In the genomic region with DNA sequence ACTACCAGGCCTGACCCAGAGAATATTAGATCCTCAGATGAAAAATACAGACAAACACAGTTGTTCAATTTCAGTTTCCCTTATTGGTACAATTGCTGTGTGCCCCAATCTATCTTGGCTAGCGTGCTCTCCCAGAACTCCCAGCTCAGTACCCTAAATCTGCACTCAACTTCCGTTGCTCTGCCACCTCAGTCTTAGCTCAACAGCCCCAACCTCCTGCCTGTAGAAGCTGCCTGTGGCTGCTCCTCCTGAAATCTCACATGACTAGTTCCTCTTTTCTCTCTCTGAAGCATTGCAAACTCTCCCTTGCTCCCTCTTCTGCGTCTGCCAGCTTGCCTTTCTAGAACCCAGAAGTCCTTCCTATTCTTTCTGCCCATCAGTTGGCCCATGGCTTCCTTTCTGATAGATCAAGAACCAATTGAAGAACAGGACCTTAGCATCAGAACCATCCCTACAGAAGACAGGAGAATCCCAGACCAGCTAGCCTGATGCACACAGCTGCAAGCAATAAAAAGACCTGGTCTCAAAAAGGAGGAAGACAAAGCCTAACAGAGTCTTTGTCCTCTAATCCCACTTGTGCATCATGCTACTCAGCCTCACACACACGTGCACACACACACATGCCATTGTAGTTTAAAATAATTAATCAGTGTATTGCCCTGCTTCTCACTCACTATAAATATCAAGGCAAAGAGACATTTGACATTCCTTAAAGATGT, we compare ENCODE assay signal across 22 mouse cellular contexts. TPM values are rescaled to one million over a fixed set of nuclear protein-coding genes. Genes with fewer than 3 reads are reported as not detected.
A peak's percentile ranks its signal among the peaks of the same experiment; 100 is the strongest.
DNase-seq lines count a peak whose midpoint lies in the region; ATAC-seq lines count a peak whose summit lies in the region.
"Had no signal": no experiment of that assay in that cellular context is flagged by ENCODE, and none has a peak within 500 bp of the region (broad histone marks: within the 10 kb centered on the region; RNA-seq: fewer than 3 reads in every experiment).

No protein-coding gene starts in this region.

- no peaks in the 10 kb centered on the region for H3K36me3 ChIP-seq in splenic B cell, adult 2 months (ENCODE audit: control insufficient read depth, insufficient read depth, low read length, poor library complexity, severe bottlenecking)
- H3K36me3 ChIP-seq in midbrain, embryonic 16.5 days (ENCODE audit: control insufficient read depth, insufficient read depth, low read length): no peaks in the 10 kb centered on the region
- H3K36me3 ChIP-seq: kidney, embryonic 15.5 days; limb, embryonic 15.5 days; lung, embryonic 15.5 days; midbrain, embryonic 15.5 days had no signal

- no peak overlapping the region for H3K27ac ChIP-seq in midbrain, embryonic 16.5 days (ENCODE audit: low read length)
- H3K27ac ChIP-seq: kidney, embryonic 15.5 days; limb, embryonic 15.5 days; liver, embryonic 14.5 days; lung, embryonic 15.5 days; midbrain, embryonic 15.5 days had no signal

- no peaks in the 10 kb centered on the region for H3K9me3 ChIP-seq in midbrain, embryonic 16.5 days (replicated peaks; ENCODE audit: control insufficient read depth, low read length, poor library complexity, severe bottlenecking)
- H3K9me3 ChIP-seq: kidney, embryonic 15.5 days; limb, embryonic 15.5 days; lung, embryonic 15.5 days; midbrain, embryonic 15.5 days had no signal

- no peak overlapping the region for H3K4me2 ChIP-seq in midbrain, embryonic 16.5 days (ENCODE audit: low read length)
- H3K4me2 ChIP-seq: kidney, embryonic 15.5 days; limb, embryonic 15.5 days; lung, embryonic 15.5 days; midbrain, embryonic 15.5 days had no signal

- no peaks in the 10 kb centered on the region for H3K27me3 ChIP-seq in splenic B cell, adult 2 months (ENCODE audit: control insufficient read depth, insufficient read depth, low read length, poor library complexity, severe bottlenecking)
- no peaks in the 10 kb centered on the region for H3K27me3 ChIP-seq in midbrain, embryonic 16.5 days (ENCODE audit: control insufficient read depth, insufficient read depth, low read depth, low read length)
- H3K27me3 ChIP-seq: kidney, embryonic 15.5 days; limb, embryonic 15.5 days; lung, embryonic 15.5 days; midbrain, embryonic 15.5 days had no signal

- H3K9ac ChIP-seq in midbrain, embryonic 16.5 days (ENCODE audit: low read depth, low read length): no peak overlapping the region
- H3K9ac ChIP-seq: forebrain, postnatal 0 days; kidney, embryonic 15.5 days; limb, embryonic 15.5 days; liver, embryonic 14.5 days; lung, embryonic 15.5 days; midbrain, embryonic 15.5 days had no signal

- H3K4me1 ChIP-seq in midbrain, embryonic 16.5 days (ENCODE audit: control insufficient read depth, insufficient read depth, low read length): no peaks in the 10 kb centered on the region
- H3K4me1 ChIP-seq: kidney, embryonic 15.5 days; lung, embryonic 15.5 days; midbrain, embryonic 15.5 days had no signal

- no peak overlapping the region for H3K4me3 ChIP-seq in midbrain, embryonic 16.5 days (ENCODE audit: low read depth, low read length)
- H3K4me3 ChIP-seq: kidney, embryonic 15.5 days; limb, embryonic 15.5 days; lung, embryonic 15.5 days; midbrain, embryonic 15.5 days had no signal

- peak; percentile 39 to 41 for DNase-seq in spleen, postnatal 36 days (ENCODE audit: low spot score in 2 of 2)
- DNase-seq in spleen, adult 18-20 months: no peak
- DNase-seq in MEL-GATA-1-ER (ENCODE audit: extremely low read depth, low read depth): peak; percentile 78
- peak; percentile 53 for DNase-seq in splenic B cell, adult 2 months (ENCODE audit: low read depth, low spot score)
- DNase-seq in right cerebral cortex, postnatal 4 days: no peak
- DNase-seq in thymus, postnatal 25 days: no peak
- DNase-seq: adrenal gland, adult 8-10 months; cerebellum, adult 9-10 months; forebrain, postnatal 0 days; gastrocnemius, postnatal 25 days; kidney, postnatal 4 days; left cerebral cortex, postnatal 4 days; right cerebral cortex, adult 18-20 months had no signal

- 66% methylated on average over 4 of the region's 4 CpGs for WGBS in midbrain, embryonic 16.5 days

- ATAC-seq in megakaryocyte, adult 5-6 weeks (ENCODE audit: poor library complexity, severe bottlenecking): peak; percentile 93
- ATAC-seq in midbrain, embryonic 16.5 days: no peak
- ATAC-seq: activated CD4-positive, CD25-positive, alpha-beta regulatory T cell, adult 4 months; forebrain, postnatal 0 days; intestine, postnatal 0 days; midbrain, embryonic 15.5 days had no signal

RNA-seq across cellular contexts. Expression of a gene that starts 6.6 kb away (rescaled TPM):
- total RNA-seq in megakaryocyte, adult 5-6 weeks (2015): 123 and 134 TPM in 2 replicates
- total RNA-seq in megakaryocyte, adult 5-6 weeks (2017): 87.3 and 104 TPM in 2 replicates
- polyA plus RNA-seq in midbrain, embryonic 16.5 days (2015; fragmentation: Nextera tagmentation; extraction: Ambion mirVana): 101 and 111 TPM in 2 replicates

Comparison
In these comparisons a context has a peak if more than half of its experiments do, and no peak if none do; other contexts are left out.
1. DNase-seq: peak in spleen, postnatal 36 days (2 of 2), MEL-GATA-1-ER (single experiment) and splenic B cell, adult 2 months (single experiment); none in spleen, adult 18-20 months (0 of 2), right cerebral cortex, postnatal 4 days (single experiment) and thymus, postnatal 25 days (single experiment).